Mouse (Mus musculus): ENCODE results near the gene Gadd45gip1. TPM values are rescaled to one million over a fixed set of nuclear protein-coding genes. Genes with fewer than 3 reads are reported as not detected.
A peak's percentile ranks its signal among the peaks of the same experiment; 100 is the strongest.

Gene Gadd45gip1
- 10 to 100 TPM; 39.2 to 40.0 TPM for total RNA-seq (2021)
- long read RNA-seq, experiment 1, transcript Gadd45gip1-201 (2 exons, 2,494 nt) = major isoform, 115 of 264 reads
- long read RNA-seq, experiment 1, partial matches to known transcripts = 0 of 264 reads
- long read RNA-seq, experiment 1, other reads (novel, unspliced or antisense) = 149 of 264 reads
- long read RNA-seq, experiment 2, transcript Gadd45gip1-201 (2 exons, 2,494 nt) = major isoform, 68 of 235 reads
- long read RNA-seq, experiment 2, partial matches to known transcripts = 166 of 235 reads
- long read RNA-seq, experiment 2, other reads (novel, unspliced or antisense) = 1 of 235 reads

DNA sequence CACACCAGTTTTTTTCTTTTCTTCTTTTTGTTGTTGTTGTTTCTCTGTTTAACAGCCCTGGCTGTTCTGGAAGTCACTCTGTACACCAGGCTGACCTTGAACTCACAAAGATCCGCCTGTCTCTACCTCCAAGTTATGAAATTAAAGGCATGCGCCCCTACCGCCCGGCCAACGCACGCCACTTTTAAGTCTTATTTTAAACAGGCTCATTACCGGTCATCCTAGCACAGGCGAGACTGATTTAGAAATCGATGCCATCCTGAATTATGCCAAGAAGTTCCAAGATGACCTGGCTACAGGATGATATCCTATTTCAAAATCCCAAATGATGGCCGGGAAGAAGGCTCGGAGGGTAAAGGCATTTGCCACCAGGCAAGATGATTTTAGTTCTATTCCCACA is at the start of gene Gadd45gip1:
Gene Gadd45gip1, plus strand, starts transcription at position 33 of the 400 bp plus-strand sequence.
- peak; percentile 54 for DNase-seq

DNA sequence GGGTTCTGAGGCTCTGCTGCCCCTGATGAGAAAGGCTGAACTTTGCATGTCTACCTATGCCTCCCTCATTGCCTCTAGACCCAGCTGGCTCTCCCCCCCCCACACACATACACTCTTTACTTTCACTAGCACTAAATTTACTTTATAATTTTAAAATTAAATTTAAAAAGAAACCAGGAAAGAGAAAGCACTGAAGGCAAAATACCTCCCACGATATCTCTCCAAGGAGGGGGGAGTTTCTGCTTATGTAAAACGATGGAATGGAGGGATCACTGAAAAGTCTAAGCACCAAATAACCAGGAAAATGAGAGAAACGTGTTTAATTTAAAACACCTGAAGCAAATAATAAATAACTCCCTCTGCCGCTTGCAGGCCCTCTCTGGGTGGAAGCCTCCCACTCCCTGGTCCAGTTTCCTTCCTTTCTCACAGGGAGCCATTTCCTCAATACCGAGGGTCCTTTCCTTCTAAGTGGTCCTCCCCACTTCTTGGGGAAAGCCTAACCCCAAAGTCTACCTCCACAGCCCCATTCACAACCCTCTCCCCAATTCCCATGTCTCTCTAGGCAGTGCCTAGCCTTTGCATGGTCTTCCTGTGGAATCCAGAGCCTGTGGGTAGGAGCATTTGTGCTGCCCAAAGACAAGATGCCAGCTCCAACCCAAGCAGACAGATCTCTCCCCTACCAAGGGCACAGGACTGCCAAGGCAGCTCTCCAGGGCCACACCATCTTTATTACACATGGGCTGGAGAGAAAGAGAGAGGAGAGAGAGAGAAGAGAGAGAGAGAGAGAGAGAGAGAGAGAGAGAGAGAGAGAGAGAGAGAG is 49.4 kb upstream of the Gadd45gip1 start:
- DNase-seq = no peak

DNA sequence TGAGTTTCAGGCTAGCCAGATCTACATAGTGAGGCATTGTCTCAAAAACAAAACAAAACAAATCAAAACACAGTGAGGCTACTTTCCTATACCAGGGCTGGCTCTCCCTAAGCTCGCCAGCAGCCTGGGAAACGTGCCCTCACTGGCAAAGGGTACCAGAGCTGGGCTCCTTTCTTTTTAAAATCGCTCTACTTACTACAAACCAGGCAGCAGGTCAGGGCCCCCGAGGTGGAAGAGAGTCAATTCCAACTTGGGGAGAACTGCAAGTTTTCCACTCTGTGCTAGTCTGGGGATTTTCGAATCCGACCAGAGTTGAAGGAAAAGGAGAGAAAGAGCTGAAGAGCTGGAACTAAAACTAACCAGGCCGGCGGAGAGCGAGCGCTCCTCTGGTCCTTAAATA is 48.6 kb upstream of the Gadd45gip1 start:
- DNase-seq = peak; percentile 60

DNA sequence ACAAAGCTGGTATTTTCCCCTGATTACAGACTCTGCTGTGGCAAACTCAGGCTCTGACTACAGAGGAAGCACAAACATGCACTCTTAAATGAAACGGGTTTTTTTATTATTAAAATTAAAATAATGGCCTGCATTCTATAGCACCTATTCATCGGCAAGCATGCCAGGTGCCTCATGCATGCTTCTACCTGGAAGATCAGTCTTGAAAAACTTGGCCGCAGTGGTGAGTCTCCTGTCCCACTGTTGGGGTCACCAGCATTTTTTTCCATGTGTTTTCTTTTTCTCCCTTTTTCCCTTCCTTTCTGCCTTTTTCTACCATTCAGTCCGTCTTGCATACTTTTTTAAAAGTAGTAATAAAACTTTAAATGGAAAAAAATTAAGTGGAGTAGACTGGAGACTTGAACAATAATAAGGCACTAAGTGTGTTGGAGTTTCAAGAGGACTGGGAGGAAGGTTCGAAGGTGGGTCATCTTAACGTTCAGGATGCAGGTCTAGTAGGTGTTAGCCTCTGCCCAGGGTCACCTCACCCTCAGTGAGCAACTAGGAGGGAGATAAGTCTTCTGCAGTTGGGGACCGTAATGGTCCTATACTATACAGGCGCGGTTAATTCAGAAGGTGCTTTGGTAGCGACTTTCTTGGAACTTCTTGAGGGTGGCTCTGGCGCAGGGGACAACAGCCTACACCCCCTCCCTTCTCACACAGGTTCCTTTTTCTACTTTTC is 48.0 kb upstream of the Gadd45gip1 start:
- no peak for DNase-seq

DNA sequence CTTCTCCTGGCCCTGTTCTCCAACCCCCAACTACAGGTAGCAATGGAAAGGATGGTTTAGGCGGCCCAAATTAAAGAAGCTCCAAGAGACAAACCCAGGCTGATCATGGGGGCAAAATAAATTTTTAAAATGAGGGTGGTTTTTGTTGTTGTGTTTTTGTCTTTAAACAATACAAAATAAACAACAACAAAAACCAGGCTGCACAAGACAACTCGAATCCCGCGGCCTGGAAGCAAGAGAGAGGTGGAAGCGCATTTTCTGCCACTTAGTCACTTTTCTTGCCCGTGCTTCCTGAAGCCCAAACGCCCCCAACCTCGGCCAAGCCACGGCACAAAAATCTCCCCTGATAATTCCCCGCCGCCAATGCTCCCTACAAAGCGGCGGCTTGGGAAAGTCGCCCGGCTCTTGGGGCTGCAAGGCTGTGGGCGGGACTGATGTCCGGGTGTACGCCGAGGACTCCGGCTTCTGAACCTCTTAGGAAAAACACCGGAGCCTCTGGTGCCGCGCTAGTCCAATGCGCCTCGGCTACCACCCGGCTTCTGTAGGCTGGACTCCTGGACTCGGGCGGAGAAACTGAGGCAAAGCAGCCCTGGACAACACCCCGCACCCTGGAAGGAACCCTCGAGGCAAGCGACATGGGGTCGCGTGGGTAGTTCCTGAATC is 47.3 kb upstream of the Gadd45gip1 start:
- DNase-seq = peak; percentile 74

DNA sequence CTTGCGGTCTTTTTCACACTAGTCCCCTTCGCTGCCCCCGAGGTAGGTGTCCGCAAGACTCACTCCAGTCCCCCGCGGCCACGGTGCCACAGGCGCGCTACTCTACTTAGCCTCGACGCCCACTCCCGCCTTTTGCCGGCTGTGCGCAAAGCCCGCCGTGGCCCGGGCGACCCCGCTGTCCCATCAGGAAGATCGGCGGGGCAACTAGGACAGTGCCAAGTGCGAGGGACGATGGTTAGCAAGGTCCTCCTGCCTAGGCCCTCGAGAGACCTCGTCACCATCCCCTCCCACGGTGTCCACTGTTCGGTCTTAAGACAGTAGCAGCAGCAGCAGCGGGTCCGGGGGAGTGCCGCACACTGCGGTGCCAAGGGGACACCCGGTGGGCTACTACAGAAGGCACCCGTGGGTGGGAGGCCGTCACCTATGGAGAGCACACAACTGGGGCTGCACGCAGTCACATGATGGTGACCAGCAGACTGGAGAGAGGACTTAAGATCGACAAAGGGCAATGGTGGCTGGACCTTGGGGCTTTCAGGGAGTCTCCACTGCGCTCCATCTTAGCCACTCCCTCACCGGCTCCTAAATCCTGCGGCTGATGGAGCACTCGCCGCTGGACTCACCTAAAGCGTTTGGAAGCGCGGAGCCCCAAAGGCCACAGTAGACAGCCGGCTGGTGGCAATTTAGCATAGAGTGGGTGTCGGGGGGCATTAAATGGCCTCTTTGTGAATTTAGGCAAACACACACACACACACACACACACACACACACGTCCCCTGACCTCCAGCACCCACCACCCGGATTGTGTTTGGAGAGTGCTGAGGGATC is 46.4 kb upstream of the Gadd45gip1 start:
- DNase-seq = no peak

DNA sequence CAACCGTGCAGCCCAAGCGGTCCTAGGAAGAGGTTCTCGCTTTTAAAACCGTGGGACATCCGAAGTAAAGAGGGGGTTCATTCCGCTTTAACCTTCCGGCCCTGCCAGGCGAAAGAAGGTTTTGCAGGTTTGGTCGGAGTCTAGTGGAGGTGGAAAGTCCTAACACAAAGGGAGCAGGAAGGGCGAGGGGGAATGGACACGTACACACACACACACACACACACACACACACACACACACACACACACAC is 45.9 kb upstream of the Gadd45gip1 start:
- DNase-seq = no peak

DNA sequence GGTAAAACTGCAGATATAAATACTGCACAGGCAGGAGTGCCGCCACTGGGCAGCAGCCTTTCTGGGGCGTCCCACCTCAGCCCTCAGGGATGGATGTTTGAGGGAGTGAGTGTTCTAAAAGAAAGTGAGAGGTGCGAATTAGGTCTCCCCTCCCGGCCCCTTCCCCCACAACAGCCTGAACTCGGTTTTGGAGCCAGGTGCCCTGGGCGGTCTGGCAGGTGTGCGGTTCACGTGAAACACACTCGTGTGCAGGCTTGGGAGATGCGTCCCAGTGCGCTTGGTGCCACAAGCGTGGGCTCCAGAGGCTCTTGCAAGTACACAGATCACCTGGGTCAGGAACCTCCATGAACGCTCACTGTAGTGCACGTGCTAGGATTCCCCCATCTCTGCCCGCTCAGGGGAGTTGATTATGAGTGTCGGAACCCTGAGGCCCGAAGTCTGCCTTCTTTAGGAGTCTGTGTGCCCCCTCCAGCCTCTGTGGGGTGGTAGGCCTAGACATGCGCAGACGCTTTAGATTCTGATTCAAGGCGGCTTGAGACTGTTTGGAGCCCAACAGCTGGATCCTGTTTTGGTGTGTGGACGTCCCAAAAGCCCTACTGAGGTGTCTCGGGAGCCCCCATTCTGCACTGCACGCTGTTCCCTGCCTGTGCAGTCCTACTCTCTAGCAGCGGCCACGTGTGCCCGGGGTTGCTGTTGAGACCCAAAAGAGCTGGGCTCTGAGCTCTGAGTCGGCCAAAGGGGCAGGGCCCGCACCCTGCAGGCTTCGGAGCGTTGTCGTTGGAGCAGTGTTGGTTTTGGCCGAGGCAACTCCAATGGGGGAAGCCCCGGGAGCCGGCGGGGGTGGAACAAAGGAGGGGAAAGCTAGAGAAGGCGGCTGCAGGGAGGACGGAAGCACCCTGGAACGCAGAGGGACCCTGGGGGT is 45.3 kb upstream of the Gadd45gip1 start:
- DNase-seq = peak; percentile 75

DNA sequence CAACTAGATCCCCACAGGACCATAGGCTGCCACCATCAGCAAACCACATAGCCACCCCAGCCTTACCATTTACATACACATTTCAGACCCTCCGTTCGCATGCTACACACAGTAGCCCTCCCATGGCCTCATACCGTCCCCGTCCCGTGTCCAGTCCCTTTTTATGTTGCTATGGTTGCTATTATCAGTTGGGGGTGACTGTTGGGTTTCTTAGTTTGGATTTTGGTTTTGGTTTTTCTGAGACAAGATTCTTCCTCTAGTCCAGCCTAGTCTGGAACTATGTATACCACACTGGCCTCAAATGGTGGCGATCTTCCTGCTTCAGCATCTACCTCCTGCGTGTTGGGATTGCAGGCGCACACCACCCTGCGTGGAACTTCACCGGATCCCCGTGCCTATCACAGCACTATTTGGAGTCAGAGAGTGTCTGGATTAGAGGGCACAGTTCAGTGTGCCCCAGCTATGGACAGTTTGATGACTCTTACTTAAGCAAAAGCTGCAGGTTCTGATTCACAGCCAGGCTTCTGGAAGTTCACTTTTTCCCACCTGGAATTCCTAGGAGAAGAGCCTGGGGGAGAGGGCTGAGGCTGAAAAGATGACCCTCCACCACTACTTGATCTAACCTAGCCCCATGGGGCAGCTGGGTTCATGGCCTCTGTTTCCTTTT is 44.4 kb upstream of the Gadd45gip1 start:
- DNase-seq = no peak

DNA sequence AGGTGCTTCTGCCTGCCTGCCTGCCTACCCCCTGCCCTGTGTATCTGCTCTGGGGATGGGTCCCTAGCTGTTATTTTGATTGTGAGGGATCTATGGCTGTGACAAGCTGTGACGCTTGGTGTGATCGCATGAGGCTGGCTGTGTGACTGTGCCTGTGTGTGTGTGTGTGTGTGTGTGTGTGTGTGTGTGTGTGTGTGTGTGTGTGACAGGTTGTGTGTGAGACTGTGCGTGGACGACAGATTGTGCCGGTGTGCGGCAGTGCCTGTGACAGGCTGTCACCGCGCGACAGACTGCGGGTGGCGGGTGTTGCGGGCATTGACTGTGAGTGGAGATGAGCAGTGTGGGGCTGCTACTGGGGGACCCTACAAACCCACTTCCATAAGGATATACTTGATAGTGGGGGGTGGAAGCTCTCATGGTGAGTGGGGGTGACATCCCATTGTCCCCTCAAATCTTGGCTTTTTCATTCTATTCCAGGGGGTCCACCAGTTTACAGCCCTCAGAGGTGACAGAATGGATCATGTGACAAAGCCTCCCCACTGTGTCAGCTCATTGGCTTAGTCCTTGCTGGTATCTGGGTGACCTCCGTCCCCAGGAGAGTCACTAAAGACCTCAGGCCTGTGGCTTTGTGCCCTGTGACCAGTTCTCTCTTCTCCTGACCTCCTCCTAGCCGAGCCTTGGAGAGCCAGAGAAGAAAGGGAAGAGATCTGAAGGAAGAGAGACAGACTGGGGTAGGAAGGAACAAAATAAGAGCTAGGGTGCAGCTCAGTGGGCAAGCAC is 43.6 kb upstream of the Gadd45gip1 start:
- DNase-seq = peak; percentile 53

DNA sequence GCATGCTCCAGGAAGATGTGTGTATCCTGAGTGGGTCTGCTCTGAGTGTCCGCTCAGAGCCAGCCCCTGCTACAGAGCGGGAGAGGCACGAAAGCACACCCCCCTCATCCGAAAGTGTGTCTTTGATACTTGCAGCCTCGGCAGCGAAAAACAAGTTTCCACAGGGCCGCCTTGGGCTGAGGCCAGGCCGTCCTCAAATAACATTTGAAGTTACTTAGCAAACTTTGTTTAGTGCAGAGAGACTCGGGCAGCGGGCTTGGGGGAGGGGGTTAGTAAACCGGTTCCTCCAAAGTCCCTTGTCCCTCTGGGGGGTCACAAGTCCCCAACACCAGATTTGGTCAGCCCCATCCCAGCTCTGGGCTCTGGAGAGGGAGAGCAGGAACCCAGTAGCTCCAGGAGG is 42.4 kb upstream of the Gadd45gip1 start:
- peak; percentile 81 for DNase-seq

DNA sequence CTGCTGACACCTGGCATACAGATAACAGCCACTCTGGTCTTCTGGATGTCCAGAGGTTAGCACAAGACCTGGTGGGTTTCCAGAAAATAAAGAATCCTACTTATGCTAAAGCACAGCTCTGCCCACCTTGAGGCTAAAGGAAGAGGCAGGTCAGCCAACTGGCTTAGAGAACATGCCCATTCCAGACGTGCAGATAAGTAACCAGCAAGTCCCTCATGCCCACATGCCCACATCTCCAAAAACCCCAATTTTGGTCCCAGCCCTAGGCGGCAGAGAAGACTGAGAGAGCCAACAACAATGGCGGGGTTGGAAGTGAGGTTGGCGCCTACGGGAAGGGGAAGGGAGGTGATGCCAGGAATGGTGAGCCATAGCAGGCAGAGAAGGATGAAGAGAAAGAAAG is 42.0 kb upstream of the Gadd45gip1 start:
- no peak for DNase-seq

DNA sequence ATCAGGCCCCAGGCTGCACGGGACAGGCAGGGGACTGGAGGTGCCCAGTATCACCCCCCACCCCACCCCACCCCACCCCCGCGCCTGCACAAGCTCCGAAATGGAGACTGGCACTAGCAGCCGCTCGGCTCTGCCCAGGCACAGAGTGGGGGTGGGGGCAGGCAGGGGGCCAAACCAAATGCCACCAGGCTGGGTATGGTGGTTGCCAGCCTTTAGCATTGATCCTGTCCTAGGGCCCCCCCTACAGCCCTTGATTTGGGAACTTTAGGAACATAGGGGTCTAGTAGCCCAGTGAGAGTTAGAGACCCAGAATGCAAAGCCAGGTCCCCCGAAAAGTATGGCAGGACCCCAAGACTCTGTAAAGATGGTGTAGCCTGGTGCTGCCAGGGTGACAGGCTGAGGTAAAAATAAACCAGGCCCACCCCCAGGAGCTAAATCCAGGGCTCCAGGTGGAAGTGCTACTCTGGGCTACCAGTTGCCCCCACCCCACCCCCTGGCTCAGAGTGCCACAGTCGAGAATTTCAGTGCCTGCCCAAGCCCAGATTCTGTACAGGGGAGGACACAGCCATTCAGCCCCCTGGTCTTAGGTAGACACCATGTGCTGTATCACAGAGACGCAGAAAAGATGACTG is 41.4 kb upstream of the Gadd45gip1 start:
- DNase-seq = peak; percentile 72

DNA sequence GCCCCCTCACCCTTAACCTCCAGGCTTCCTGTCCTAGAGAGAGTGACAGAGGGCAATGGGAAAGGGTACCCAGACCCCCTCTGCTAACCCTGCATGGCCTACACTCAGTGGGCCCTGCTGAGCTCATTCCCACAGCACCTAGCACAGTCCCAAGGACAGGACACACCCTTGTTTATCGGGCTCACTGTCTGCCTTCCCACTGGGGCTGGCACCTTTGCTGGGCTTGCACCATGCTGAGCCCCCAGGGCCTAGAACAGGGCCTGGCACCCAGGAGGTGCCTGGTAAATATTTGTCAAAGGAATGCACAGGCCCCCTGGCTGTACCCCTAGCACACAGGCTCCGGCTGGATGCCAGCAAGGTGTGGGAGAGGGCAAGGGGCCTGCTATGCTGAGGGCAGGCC is 40.8 kb upstream of the Gadd45gip1 start:
- DNase-seq = peak; percentile 46

DNA sequence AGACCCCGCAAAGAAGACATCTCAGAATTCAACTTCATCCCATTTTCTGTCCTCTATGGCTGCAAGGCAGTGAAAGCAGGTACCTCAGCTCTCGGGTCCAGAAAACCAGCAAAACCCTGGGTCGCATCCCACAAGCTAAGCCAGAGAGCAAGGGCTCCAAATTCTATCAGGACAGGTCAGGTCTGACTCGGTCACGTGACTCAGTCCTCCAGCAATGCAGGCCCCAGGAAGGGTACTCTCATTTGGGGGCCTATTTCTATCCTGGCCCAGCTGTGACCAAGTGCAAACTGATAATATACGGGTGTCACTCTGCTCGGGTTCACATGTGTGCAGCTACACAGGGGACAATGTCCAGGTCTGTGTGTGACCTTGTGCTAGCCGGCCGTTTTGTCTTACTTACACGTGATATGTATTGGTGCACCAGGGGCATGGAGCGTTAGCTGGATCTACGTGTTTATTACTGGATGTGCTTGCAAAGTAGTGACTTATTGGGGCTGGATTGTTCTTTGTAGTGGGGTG is 38.8 kb upstream of the Gadd45gip1 start:
- no peak for DNase-seq

DNA sequence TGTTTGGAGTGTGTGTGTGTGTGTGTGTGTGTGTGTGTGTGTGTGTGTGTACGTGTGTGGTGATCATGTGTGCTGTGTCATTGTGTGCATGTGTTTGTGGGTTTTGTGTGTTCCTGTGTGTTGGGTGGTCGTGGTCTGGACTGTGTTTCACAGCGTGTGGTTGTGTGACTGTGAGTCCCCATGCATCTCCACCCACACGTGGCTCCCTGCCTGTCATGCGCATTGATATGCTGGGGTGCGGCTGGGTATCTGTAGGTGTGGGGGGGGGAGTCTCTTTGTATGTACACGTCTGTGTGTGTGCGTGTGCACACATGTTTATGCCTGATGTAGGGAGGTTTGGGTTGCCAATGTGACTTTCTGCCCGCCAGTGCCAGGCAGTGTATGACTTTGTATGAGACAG is 38.2 kb upstream of the Gadd45gip1 start:
- no peak for DNase-seq

DNA sequence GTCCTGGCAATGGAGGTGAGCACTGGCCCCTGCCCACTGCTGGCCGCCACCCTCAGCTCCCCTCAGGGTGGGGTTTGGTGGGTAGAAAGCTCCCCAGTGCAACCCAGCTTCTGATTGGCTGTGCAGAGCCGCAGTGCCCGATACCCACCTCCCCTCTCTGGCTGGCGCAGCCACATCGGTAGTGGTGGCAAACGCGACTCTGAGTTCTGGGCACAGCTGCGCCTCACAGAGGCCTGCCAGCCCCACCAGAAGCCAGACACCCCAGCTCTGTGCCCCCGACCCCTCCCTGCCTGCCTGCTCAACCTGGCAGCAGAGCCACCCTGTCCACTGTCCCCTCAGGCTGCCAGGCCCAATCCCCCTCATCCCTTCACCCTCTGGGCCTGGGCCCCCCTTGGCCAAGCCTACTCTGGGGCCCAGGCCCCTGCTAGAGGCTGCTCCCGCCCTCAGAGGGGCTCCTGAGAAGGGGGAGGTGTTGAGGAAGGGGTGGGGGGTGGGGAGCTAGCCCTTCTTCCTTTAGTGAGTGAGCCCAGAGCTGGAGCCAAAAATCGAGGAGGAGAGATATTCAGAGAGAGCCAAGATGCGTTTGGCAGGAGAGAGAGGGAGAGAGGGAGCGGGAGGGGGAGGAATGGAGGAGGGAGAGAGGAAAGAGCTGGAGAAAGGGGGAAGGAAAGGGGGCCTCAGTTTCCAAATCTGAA is 37.4 kb upstream of the Gadd45gip1 start:
- no peak for DNase-seq

DNA sequence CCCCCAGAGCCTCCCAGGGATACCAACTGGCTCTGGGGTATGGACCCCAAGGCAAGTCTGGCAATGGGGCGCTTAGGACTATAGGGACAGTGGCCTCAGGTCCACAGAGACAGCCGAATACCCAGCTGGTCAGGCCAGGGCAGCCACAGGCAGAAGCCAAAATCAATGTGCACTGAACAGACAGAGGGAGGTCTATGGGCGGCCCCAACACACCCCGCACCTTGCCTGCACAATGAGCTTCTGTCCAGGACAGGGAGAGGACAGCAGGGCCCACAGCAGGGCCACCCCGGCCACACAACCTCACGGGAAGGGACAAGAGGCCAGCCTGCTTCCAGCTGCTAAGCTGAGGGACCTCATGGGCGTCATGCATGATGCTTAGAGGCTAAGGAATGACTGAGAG is 36.8 kb upstream of the Gadd45gip1 start:
- no peak for DNase-seq
